Mouse (Mus musculus): ENCODE data around the gene Gm20388. TPM values are rescaled to one million over a fixed set of nuclear protein-coding genes. Genes with fewer than 3 reads are reported as not detected.

The Gm20388 gene
- 1 to 10 TPM; 8.8 TPM for total RNA-seq (2021)

DNA sequence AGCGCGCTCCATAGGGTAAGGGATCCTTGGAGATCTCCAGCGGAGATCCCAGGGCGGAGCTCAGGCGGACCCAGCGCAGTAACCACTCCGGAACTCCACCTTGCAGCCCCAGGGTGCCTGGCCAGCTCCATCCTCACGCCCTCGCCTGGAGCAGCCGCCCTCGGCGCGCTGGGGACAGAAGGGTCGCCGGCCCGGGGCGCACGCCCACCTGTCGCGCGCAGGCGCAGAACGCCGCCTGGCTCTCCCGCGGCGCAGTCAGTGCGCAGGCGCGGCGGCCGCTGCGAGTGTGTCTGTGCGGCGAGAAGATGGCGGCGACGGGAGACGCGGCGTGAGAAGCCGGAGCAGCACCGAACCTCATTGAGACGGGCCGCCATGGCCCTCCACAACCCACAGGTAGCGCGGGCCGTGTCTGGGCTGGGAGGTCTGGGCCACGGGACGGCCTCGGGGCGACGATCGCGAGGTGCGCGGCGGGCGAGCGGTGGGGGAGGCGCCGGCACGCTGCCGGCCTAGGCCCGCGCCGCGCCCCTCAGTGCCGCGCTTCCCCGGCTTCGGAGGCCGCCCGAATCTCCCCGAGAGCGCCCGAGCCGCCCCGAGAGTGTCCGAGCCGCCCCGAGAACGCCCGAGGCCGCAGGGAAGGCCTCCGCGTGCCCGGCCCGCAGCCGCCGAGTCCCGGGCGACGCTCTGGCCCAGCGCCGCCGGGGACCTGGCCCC is at the start of gene Gm20388:
TSS of gene Gm20388 (plus strand) at position 295 of the 711 bp plus-strand sequence.
- peak; percentile 93 to 98 for DNase-seq (ENCODE audit: extremely low spot score in 1 of 2, low spot score in 1 of 2)

DNA sequence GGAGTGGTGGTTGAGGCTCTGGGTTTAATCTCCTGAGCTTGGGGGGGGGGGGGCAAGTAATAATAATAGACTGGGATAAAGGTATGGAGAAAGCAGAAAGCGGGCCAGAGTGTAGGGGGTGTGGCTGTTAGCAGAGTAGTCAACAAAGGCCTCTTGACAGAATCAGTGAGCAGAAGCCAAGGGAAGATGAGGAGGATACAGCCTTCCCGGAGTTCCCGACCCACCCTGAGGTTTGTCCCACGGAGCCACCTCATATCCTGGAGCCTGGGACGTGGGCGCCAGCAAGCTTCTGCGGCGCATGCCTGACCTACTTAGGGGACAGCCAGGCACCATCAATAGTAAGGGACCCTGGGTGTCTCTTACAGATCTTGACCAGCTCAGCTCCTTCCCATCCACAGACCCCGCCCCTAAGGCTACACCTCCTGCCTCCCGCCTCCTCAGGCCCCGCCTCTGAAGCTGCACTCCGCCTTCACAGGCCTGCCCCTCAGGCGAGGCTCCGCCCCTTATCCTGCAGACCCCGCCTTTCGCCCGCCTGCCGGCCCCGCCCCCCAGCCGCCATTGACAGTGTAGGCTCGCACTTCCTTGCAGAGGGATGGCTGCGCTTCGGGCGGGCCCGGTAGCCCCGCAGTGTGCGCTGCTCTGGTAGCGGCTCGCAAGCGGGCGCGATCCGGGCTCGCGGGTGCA is 48.8 kb upstream of the Gm20388 start, which contains the start of gene Klhl36:
TSS of gene Klhl36 (plus strand) at position 561 of the 684 bp plus-strand sequence.
- DNase-seq (ENCODE audit: extremely low spot score in 1 of 2, low spot score in 1 of 2), result peak; percentile 88 to 91

DNA sequence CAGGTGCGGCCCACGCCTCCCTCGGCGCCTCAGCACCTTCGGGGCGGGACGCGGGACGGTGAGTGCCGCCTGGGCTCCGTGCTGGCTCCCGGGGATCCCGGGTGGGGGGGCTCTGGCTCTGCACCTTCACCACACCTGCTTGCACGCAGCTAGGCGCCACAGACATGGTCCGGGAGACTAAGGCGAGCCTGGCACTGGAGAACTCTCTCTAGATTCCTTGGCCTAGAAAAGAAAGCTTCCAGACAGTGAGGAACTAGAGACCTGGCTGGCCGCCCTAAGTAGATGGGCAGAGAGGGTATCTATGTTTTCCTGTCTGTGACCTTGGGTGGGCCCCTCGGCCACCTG is 48.3 kb upstream of the Gm20388 start:
- no peak for DNase-seq (ENCODE audit: extremely low spot score in 1 of 2, low spot score in 1 of 2)

DNA sequence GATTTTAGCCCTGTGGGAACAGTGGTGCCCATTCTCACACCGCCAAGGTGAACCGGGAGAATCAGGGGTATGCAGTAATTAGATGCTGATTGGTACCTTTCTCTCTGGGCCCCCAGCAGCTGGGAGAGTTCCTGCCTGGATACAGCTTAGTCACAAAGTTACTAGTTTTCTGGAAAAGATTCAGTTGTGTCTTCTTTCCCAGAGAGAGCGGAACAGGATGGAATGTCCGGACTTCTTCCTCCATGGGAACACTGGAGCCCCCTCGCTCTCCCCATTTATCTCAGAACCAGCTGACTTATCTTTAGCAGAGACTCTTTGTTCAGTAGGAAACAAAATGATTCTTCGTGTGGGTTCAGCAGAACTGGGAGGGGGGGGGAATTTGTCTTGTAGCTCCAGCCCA is 47.9 kb upstream of the Gm20388 start:
- DNase-seq (ENCODE audit: extremely low spot score in 1 of 2, low spot score in 1 of 2), result no peak

DNA sequence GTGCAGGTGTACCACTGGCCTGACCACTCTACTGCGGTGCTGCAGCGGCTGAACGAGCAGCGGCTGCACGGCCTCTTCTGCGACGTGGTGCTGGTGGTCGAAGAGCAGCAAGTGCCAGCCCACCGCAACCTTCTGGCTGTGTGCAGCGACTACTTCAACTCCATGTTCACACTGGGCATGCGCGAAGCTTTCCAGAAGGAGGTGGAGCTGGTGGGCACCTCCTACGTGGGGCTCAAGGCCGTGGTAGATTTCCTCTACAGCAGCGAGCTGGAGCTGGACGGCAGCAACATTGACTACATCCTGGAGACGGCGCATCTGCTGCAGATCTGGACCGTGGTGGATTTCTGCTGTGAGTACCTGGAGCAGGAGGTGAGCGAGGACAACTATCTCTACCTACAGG is 41.0 kb upstream of the Gm20388 start:
- DNase-seq (ENCODE audit: extremely low spot score in 1 of 2, low spot score in 1 of 2), result no peak

DNA sequence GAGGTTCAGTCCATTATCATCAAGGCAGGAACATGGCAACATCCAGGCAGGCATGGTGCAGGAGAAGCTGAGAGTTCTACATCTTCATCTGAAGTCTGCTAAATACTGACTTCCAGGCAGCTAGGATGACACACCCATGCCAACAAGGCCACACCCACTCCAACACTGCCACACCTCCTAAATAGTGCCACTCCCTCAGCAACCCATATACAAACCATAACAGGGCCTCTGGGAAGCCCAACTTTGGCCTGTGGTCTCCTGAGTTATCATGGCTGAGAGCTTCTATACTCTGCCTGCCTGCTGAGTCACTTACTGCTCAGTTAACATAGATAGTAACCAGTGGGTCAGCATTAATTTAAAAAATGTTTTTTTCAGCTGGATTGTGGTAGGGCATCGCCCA is 37.5 kb upstream of the Gm20388 start:
- no peak for DNase-seq (ENCODE audit: extremely low spot score in 1 of 2, low spot score in 1 of 2)

DNA sequence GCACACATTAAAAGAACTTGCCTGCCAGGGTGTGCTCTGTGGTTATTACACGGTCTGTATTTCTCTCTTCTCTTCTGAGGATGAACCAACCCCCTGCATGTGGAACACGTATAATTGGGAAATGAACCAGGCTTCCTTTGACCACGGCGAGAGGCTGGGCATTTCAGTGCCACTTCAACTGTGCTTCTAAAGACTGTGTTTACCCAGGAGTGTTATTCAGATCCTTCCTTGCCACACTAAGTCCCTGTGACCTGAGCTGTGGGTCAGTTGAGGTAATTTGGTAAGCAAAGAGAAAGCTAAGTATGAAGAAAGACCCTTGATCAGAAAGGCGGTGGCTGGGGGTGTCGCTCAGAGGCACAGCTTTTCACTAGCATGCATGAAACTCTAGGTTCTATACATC is 29.3 kb upstream of the Gm20388 start:
- no peak for DNase-seq (ENCODE audit: extremely low spot score in 1 of 2, low spot score in 1 of 2)

DNA sequence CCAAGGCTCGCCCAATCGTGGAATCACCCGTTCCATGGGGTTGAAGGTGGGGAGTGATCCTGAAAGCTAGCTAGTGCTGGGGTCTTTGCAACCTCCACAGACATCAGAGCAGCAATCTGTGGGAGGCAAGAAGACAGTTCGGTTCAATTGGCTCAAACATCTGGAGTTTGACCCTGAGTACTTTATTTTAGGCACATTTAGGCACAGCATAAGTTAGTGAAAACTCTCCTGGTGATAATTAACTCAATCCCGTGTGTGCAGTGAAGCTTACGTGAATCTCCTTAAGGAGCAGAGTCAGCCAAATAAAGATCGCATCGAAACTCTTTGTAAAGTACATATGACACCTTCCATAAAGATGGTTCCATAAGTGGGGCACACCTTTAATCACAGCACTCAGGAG is 28.7 kb upstream of the Gm20388 start:
- no peak for DNase-seq (ENCODE audit: extremely low spot score in 1 of 2, low spot score in 1 of 2)

DNA sequence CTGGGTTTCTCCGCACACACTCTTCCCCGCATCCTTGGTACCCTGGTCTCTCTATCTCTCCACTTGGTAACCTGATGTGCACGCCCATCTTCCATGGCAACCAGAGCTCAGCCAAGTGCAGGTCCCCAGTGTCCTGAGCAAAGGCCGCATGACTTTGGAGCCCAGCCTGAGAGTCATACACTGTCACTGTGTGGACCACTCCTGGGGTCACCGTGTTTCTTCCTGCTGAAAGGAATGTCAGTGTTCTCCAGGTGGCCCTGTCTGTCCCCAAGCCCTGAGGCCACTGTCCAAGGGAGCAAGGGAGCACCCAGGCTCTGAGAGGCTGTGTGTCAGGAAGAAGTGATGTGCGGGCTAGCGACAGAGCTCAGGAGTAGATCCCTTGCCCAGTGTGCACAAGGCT is 27.4 kb upstream of the Gm20388 start:
- no peak for DNase-seq (ENCODE audit: extremely low spot score in 1 of 2, low spot score in 1 of 2)

DNA sequence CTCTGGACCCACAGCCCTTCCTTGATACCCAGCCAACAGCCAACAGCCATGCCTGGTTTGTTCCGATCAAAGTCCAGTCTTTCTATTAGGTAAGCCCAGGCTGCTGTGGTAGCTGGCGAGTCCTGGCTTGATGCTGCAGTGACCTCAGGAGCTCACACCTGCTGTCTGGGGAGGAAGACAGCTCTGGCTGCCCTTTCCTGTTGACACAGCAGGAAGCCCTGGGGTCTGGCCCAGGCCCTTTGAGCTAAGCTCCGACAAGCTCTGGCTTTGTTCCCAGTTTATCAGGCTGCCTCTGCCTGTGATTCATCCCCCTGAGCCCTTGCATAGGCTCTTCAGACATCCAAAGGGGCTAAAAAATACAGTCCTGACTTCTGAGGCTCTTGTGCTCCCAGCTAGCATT is 25.0 kb upstream of the Gm20388 start:
- DNase-seq (ENCODE audit: extremely low spot score in 1 of 2, low spot score in 1 of 2), result no peak

DNA sequence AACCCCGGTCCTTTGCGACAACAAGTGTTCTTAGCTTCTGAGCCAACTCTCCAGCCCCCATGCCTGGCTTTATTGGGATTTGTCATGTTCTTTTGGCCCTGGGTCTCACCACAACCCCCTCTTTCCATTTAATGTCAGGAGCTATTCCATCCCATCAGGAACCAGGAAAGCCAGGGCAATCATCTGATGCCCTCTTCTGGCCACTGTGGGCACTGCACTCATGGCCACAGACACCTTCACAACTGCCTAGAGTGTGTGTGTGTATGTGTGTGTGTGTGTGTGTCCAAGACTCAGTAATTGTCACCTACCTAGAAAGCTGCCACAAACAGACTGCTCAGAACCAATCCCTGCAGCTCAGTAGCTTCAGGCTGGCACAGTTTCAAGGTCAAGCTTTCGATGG is 23.5 kb upstream of the Gm20388 start:
- DNase-seq (ENCODE audit: extremely low spot score in 1 of 2, low spot score in 1 of 2), result peak in 1 of 2 experiments; percentile 42

DNA sequence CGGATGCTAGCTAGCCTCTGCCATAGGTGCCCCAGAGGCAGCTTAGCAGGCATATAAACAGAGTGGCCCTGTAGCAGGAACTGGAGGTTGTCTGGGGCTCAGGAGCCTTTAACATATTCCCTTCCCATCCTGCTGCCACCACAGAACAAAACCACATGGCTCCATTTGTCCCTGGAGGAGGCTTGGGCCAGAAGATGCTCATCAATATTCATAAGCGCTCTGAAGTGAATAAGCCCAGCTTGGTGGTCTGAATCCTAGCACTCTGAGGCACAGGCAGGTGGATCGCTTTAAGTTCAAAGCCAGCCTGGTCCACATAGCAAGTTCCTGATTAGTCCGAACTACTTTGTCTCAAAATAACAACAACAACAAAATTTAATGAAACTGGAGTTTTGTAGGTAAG is 22.6 kb upstream of the Gm20388 start:
- no peak for DNase-seq (ENCODE audit: extremely low spot score in 1 of 2, low spot score in 1 of 2)

DNA sequence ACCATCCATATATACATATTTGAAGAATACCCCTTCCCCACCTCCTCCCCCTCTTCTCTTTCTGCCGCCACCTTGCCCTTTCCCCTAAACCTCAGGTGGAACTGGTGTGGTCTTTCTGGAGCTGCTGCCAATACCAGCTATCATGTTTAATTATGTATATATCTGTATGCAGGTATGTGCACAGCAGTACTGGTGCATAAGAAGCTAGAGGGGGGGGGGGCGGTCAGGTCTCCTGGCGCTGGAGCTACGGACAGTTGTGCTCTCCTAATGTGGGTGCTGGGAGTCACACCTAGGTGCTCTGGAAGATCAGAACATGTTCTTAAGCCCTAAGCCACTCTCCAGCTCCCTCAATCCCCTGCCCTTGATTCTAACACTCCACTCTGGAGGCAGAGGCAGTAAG is 13.6 kb upstream of the Gm20388 start:
- DNase-seq (ENCODE audit: extremely low spot score in 1 of 2, low spot score in 1 of 2), result no peak

DNA sequence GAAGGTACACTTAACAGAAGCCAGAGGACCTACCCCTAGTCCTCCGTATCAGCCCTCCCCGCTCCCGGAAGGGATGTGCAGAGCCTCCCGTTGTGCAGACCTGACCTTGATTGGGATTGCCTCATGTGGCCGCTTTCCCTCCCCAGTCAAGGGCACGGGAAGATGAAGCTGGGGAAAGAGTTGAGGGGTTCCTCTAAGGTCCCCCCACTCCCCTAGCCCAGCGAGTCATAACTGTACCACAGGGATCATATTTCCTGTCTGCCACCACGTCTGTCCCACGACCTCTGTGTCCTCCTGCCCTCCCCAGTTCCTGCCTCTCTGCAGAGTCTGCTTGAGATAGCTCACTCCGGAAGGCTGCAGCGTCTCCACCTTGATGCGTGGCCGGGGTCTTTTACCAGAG is 12.7 kb upstream of the Gm20388 start:
- DNase-seq (ENCODE audit: extremely low spot score in 1 of 2, low spot score in 1 of 2), result no peak

DNA sequence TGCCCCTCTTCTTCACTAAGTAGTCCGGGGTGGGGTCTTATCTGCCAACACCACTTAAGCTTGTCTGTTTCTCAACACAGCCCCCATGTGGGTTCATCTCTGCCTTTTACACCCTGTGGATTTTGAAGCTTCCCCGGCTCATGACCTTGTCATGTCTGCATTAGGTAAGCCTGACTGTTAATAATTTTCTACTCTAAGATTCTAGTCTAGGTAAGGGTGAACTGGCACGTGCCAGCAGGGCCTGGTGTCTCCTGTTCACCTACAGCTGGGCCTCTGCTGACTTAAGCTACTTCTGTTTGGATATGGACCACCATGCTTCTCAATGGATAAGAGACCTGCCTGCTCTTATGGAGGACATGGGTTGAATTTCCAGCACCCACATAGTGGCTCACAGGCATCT is 9.3 kb upstream of the Gm20388 start:
- no peak for DNase-seq (ENCODE audit: extremely low spot score in 1 of 2, low spot score in 1 of 2)

DNA sequence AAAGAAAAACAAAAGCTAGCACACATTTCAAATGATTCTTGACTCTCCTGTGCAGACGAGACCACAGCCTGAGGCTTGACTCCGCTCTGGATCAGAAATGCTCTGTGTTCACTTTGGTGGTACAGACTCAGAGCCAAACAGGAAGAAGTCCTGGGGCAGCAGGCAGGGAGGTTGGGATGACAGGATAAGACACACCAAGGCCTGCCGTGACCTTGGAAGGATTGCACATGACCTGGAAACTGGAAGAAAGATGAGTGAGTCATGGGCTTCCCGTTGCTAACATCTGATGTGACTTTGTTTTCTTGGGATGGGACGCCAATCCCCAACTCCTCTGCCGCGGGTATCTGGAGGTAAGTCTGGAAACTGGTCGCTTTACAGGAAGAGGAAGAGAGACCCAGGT is 8.7 kb upstream of the Gm20388 start:
- DNase-seq (ENCODE audit: extremely low spot score in 1 of 2, low spot score in 1 of 2), result no peak

DNA sequence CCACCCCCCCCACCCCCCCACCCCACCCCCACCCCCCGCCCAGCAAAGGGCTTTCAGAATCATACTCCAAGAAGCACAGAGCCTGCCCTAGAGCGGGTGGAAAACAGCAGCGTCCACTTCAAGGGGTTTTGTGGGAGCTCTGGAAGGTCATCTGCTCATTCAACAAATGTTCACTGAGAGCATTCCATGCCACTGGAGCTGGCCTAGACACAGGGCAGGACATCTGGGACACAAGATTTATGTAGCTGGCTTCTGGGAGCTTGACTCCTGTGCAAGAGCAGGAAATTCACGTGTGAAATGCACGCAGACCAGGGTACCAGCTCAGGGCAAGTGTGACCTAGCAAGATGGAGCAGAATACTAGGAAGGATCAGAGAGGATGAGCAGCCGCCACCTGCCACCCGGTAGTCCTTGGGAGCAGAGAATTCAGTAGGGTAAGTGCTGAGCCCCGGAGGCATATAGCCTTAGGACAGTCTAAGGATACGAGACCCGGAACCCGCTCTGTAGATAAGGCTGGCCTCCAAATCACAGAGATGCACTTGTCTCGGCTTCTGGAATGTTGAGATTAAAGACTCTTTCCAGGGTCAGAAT is 6.2 kb upstream of the Gm20388 start:
- no peak for DNase-seq (ENCODE audit: extremely low spot score in 1 of 2, low spot score in 1 of 2)

DNA sequence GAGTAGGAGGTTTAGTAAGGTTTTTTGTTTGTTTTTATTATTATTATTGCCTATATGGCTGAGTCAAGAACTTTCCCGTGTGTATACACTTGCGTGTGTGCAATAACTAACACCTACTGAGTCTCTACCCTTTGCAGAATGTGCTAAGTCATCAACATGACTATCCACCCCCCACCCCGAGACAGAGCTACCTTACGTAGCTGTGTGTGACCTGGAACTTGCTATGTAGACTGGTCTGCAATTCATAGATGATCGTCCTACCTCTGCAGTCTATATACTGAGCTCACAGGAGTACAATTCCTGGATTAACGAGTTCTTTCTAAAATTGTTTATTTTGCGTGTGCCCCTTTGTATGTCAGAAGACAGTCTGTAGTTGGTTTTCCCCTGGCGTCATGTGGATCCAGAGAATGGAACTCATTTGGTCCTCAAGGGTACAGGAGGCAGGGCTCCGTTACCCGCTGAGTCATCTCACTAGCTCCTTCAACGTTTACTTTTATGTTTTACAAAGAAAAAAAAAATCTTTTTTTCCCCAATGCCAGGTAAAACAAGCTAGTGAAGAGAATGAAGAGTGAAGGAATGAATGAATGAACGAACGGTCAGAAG is 596 bp upstream of the Gm20388 start, which contains the start of gene Usp10:
TSS of gene Usp10 (plus strand) at position 417 of the 603 bp plus-strand sequence.
- DNase-seq (ENCODE audit: extremely low spot score in 1 of 2, low spot score in 1 of 2), result no peak

DNA sequence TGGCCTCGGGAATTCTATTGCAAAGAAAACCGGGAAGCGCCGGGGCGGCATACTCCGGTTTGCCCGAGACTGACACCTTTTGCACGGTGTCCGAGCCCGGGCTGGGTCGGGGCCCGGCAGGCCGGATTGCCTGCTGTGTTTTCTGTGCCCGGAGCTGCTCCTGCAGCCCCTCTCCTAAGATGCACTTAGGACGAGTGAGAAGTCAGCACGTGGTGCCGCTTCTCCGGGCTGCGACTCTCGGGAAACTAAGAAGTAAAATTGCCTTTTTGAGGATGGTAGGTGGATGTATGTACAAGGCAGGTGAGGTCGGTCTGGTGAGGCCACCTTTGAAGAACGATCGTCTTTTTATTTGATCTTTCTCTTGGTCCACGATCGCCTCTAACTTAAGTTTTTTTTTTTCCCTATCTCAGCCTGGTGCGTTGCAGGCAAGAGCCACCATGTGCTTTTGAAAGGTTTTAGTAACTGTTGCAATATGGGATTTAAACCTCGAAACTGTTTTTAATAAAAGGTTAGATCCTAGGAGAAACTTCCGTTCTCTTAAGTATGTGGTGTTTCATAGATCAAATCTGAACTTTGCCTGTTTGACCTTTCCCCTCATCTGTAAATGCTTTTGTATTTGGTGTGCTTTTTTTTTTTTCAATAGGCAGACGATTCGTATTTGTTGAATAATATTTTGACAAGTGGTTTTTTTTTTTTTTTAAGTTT is 769 bp downstream of the Gm20388 start:
- DNase-seq (ENCODE audit: extremely low spot score in 1 of 2, low spot score in 1 of 2), result no peak

DNA sequence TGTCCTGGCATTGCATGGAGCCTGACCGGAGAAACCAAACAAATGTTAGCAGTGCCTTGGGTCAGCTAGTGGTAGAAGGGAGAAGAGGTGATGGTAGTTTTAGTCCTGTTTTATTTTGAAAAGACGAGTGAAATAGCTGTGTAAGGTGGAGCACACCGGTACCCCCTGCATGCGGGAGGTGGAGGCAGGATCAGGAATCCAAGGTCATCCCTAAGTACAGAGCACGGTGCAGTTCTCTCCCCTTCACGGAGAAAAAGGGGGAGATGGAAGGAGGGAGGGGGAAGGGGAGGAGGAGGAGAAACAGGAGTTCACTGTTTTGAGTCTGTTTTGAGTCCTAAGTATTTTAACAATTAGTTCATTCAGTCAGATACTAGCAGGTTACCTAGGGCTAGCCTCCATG is 2.0 kb downstream of the Gm20388 start:
- DNase-seq (ENCODE audit: extremely low spot score in 1 of 2, low spot score in 1 of 2), result no peak

DNA sequence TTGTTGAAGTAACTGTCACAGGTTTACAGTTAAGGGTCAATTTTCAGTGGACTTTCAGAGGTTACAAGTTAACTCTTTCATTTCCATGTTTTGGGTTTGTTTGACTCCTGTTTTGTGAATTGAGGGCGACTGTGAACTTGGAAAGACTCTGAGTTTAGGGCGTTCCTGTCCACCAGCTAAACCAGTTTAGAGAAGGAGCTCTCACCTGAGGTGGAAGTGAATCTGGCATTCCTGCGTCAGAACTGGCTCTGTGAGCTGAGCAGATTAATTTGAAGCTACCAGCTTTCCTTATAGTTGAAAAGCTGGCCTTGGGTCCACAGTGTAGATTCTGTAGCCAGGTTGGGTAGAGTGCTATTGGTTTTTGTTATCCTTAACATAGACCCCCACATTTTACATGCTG is 2.5 kb downstream of the Gm20388 start:
- no peak for DNase-seq (ENCODE audit: extremely low spot score in 1 of 2, low spot score in 1 of 2)
